Comparison of ENCODE assay signal across 8 mouse cellular contexts in genomic region chr5:145231893-145232411, GRCm38 (mm10). TPM values are rescaled to one million over a fixed set of nuclear protein-coding genes. Genes with fewer than 3 reads are reported as not detected.
DNase-seq lines count a peak whose midpoint lies in the region; ATAC-seq lines count a peak whose summit lies in the region.

No protein-coding gene starts in this region.

- WGBS in neural tube, embryonic 11.5 days, result under 1% methylated on average over 45 of the region's 49 CpGs
- under 1% methylated on average over 49 of the region's 49 CpGs for WGBS in hindbrain, embryonic 10.5 days

- peak; percentile 71 for ATAC-seq in neural tube, embryonic 11.5 days (ENCODE audit: insufficient read depth, low FRiP score, low TSS enrichment)

- no peaks in the 10 kb centered on the region for H3K9me3 ChIP-seq in neural tube, embryonic 11.5 days (ENCODE audit: control insufficient read depth, low read length)
- no peaks in the 10 kb centered on the region for H3K9me3 ChIP-seq in hindbrain, embryonic 10.5 days

- peak overlapping the region; percentile 97 for H3K9ac ChIP-seq in neural tube, embryonic 11.5 days (ENCODE audit: low read length)

- peak overlapping the region; percentile 81 for H3K4me2 ChIP-seq in neural tube, embryonic 11.5 days (ENCODE audit: low read depth)

- DNase-seq in adrenal gland, postnatal 14 days, result peak; percentile 75
- no peak for DNase-seq in adrenal gland, postnatal 4 days (ENCODE audit: low spot score in 2 of 2)
- peak; percentile 45 for DNase-seq in neural tube, embryonic 11.5 days (ENCODE audit: low spot score)
- DNase-seq in neural tube, embryonic 10.5 days (ENCODE audit: extremely low spot score, low spot score), result no peak
- no peak for DNase-seq in hindbrain, embryonic 10.5 days (ENCODE audit: low spot score)
- peak; percentile 26 for DNase-seq in mesoderm, embryonic 11.5 days (ENCODE audit: low read depth, low spot score)
- DNase-seq in cerebellum, adult 18-20 months, result no peak
- no peak for DNase-seq in cerebellum, postnatal 36 days

- H3K4me1 ChIP-seq in neural tube, embryonic 11.5 days (ENCODE audit: control insufficient read depth, insufficient read depth, low read length), result peaks cover 6% of the 10 kb centered on the region; the same call in 1 of the 2 replicates
- peaks cover 23% of the 10 kb centered on the region for H3K4me1 ChIP-seq in hindbrain, embryonic 10.5 days (replicated peaks)

- peak overlapping the region; percentile 99 for H3K4me3 ChIP-seq in neural tube, embryonic 11.5 days (ENCODE audit: low read depth, low read length)
- peak overlapping the region; percentile 100 for H3K4me3 ChIP-seq in hindbrain, embryonic 10.5 days

- H3K36me3 ChIP-seq in neural tube, embryonic 11.5 days (ENCODE audit: control insufficient read depth, insufficient read depth, low read length), result peaks cover 7% of the 10 kb centered on the region
- H3K36me3 ChIP-seq in hindbrain, embryonic 10.5 days, result peaks cover 38% of the 10 kb centered on the region

- no peaks in the 10 kb centered on the region for H3K27me3 ChIP-seq in neural tube, embryonic 11.5 days (ENCODE audit: control insufficient read depth, insufficient read depth, low read length)
- H3K27me3 ChIP-seq in hindbrain, embryonic 10.5 days (ENCODE audit: insufficient read depth, poor library complexity, severe bottlenecking), result no peaks in the 10 kb centered on the region

- peak overlapping the region; percentile 88 for H3K27ac ChIP-seq in neural tube, embryonic 11.5 days (ENCODE audit: low read depth, low read length)
- peak overlapping the region; percentile 93 for H3K27ac ChIP-seq in hindbrain, embryonic 10.5 days

RNA-seq across cellular contexts. Expression of gene Zfp655, which starts 0.4 kb away (rescaled TPM):
- 46.6 and 49.8 TPM in 2 replicates for total RNA-seq in adrenal gland, postnatal 14 days (2021)
- total RNA-seq in adrenal gland, postnatal 4 days (2021), result 10 to 100 TPM; 48.1 to 53.2 TPM
- polyA plus RNA-seq in neural tube, embryonic 11.5 days (2014; fragmentation: Nextera tagmentation; extraction: Ambion mirVana), result 43.3 and 47.5 TPM in 2 replicates
- polyA plus RNA-seq in hindbrain, embryonic 10.5 days (2016; fragmentation: Nextera tagmentation; extraction: Ambion mirVana), result 32.0 and 32.7 TPM in 2 replicates

RNA-seq across cellular contexts. Expression of gene Zkscan5, which starts 27.6 kb away (rescaled TPM):
- total RNA-seq in adrenal gland, postnatal 14 days (2021), result 12.2 and 14.3 TPM in 2 replicates
- total RNA-seq in adrenal gland, postnatal 4 days (2021), result 10 to 100 TPM; 16.2 to 16.8 TPM
- polyA plus RNA-seq in neural tube, embryonic 11.5 days (2014; fragmentation: Nextera tagmentation; extraction: Ambion mirVana), result 19.1 and 21.1 TPM in 2 replicates
- 15.2 and 17.2 TPM in 2 replicates for polyA plus RNA-seq in hindbrain, embryonic 10.5 days (2016; fragmentation: Nextera tagmentation; extraction: Ambion mirVana)

RNA-seq across cellular contexts. Expression of gene Zkscan14, which starts 30.3 kb away (rescaled TPM):
- total RNA-seq in adrenal gland, postnatal 14 days (2021), result 8.3 and 10.5 TPM in 2 replicates
- 10 to 100 TPM; 14.0 to 14.7 TPM for total RNA-seq in adrenal gland, postnatal 4 days (2021)
- polyA plus RNA-seq in neural tube, embryonic 11.5 days (2014; fragmentation: Nextera tagmentation; extraction: Ambion mirVana), result 8.8 and 9.5 TPM in 2 replicates
- polyA plus RNA-seq in hindbrain, embryonic 10.5 days (2016; fragmentation: Nextera tagmentation; extraction: Ambion mirVana), result 7.8 and 9.2 TPM in 2 replicates

RNA-seq across cellular contexts. Expression of gene Atp5j2, which starts 40.1 kb away (rescaled TPM):
- 774 and 783 TPM in 2 replicates for total RNA-seq in adrenal gland, postnatal 14 days (2021)
- total RNA-seq in adrenal gland, postnatal 4 days (2021), result 100 to 1,000 TPM; 367 to 390 TPM
- polyA plus RNA-seq in neural tube, embryonic 11.5 days (2014; fragmentation: Nextera tagmentation; extraction: Ambion mirVana), result 507 and 532 TPM in 2 replicates
- 542 and 582 TPM in 2 replicates for polyA plus RNA-seq in hindbrain, embryonic 10.5 days (2016; fragmentation: Nextera tagmentation; extraction: Ambion mirVana)

RNA-seq across cellular contexts. Expression of gene Zscan25, which starts 48.3 kb away (rescaled TPM):
- total RNA-seq in adrenal gland, postnatal 14 days (2021), result 14.6 and 17.0 TPM in 2 replicates
- total RNA-seq in adrenal gland, postnatal 4 days (2021), result 10 to 100 TPM; 26.5 to 29.3 TPM
- 0.58 and 0.76 TPM in 2 replicates for polyA plus RNA-seq in neural tube, embryonic 11.5 days (2014; fragmentation: Nextera tagmentation; extraction: Ambion mirVana)
- polyA plus RNA-seq in hindbrain, embryonic 10.5 days (2016; fragmentation: Nextera tagmentation; extraction: Ambion mirVana), result 0.25 and 0.95 TPM in 2 replicates

Comparison
In these comparisons a context has a peak if more than half of its experiments do, and no peak if none do; other contexts are left out.
1. DNase-seq: peak in adrenal gland, postnatal 14 days (single experiment), neural tube, embryonic 11.5 days (single experiment) and mesoderm, embryonic 11.5 days (single experiment); none in adrenal gland, postnatal 4 days (0 of 2), neural tube, embryonic 10.5 days (single experiment), hindbrain, embryonic 10.5 days (single experiment), cerebellum, adult 18-20 months (0 of 2) and cerebellum, postnatal 36 days (0 of 2).